Mouse (Mus musculus) hindbrain, embryonic 15.5 days (tissue): Measurements from ENCODE around the gene Ccdc154. TPM values are rescaled to one million over a fixed set of nuclear protein-coding genes. Genes with fewer than 3 reads are reported as not detected.
A peak's percentile ranks its signal among the peaks of the same experiment; 100 is the strongest.
"Not testable (repeated sequence)": the region's sequence is repeated elsewhere in the genome, so short reads cannot be mapped to it uniquely, and the experiment has no call there.

Experiments used
- ATAC-seq: fragments of 200-750 bp; cut with Nextera tagmentation; 2 replicates; pipeline ENCODE4 v1.8.0; 2017; ENCODE audit warnings: low read depth, moderate number of reproducible peaks, moderate TSS enrichment; ENCODE audit not compliant: low FRiP score
- H3K27ac ChIP-seq: fragments of 300-500 bp; sonication (generic); replicated peaks from 2 replicates; pipeline ENCODE4 v1.5.1; 2015; ENCODE audit warnings: mild to moderate bottlenecking, inconsistent platforms
- H3K27me3 ChIP-seq: fragments of 300-500 bp; sonication (generic); 2 replicates; pipeline ENCODE4 v1.6.1; 2015; ENCODE audit warnings: control low read depth, inconsistent platforms
- H3K36me3 ChIP-seq: fragments of 300-500 bp; sonication (generic); 2 replicates; pipeline ENCODE4 v1.6.1; 2015; ENCODE audit warnings: control low read depth, inconsistent platforms
- H3K4me1 ChIP-seq: fragments of 300-500 bp; sonication (generic); replicated peaks from 2 replicates; pipeline ENCODE4 v1.6.1; 2015; ENCODE audit warnings: control low read depth, inconsistent platforms
- H3K4me2 ChIP-seq: fragments of 300-500 bp; sonication (generic); 2 replicates; pipeline ENCODE4 v1.6.1; 2015; ENCODE audit warnings: moderate library complexity, mild to moderate bottlenecking, inconsistent platforms
- H3K4me3 ChIP-seq: fragments of 300-500 bp; sonication (generic); 2 replicates; pipeline ENCODE4 v1.5.1; 2015; ENCODE audit warnings: mild to moderate bottlenecking, inconsistent platforms
- H3K9ac ChIP-seq: fragments of 300-500 bp; sonication (generic); 2 replicates; pipeline ENCODE4 v1.6.1; 2015; ENCODE audit warnings: inconsistent platforms
- H3K9me3 ChIP-seq: fragments of 300-500 bp; sonication (generic); 2 replicates; pipeline ENCODE4 v1.6.1; 2016; ENCODE audit warnings: control low read depth, inconsistent platforms
- WGBS: fragments of 180-500 bp; shearing (Covaris S2); methylation state at CpG from one replicate; pipeline ENCODE4 v1.1.7; 2015; 5-methylcytosine and 5-hydroxymethylcytosine counted together
- polyA plus RNA-seq: library from polyadenylated mRNA; unstranded; fragments of >200 nt; fragmentation: Nextera tagmentation; extraction: Ambion mirVana; gene quantifications from 2 replicates; pipeline ENCODE4 v1.2.1, GENCODE M21; 2015

The Ccdc154 gene
- not detected in 2 replicates for polyA plus RNA-seq

DNA sequence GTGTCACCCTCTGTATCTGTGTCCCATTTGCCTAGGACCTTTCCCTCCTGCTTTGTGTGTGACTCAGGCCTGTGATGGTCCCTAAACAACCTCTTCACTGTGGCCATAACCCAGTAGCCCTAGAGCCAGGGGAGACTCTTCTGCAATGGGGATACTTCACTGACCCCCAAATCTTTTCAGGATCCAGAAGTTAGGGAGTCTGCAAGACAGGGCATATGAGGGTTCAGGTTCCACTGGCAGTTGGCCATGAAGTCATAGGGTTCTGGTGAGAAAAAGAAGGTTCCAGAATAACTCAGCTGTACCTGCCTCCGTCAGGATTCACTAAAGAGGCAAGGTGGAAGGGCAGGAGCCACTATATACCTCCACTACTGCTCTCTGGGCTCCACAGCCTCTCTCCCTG is at the start of gene Ccdc154:
Gene Ccdc154, plus strand, starts transcription at position 301 of the 400 bp plus-strand sequence.
- no peak within 1 kb of the TSS for H3K9ac ChIP-seq
- WGBS: 84% methylated on average over 1 of the region's 1 CpGs
- H3K27ac ChIP-seq: no peak within 1 kb of the TSS
- H3K27me3 ChIP-seq: no peaks in the 10 kb centered on the region
- no peaks in the 10 kb centered on the region for H3K9me3 ChIP-seq
- no peak within 1 kb of the TSS for H3K4me2 ChIP-seq
- H3K36me3 ChIP-seq: peaks cover 26% of the 10 kb centered on the region
- no peak for ATAC-seq
- H3K4me1 ChIP-seq: no peaks in the 10 kb centered on the region
- no peak within 1 kb of the TSS for H3K4me3 ChIP-seq

DNA sequence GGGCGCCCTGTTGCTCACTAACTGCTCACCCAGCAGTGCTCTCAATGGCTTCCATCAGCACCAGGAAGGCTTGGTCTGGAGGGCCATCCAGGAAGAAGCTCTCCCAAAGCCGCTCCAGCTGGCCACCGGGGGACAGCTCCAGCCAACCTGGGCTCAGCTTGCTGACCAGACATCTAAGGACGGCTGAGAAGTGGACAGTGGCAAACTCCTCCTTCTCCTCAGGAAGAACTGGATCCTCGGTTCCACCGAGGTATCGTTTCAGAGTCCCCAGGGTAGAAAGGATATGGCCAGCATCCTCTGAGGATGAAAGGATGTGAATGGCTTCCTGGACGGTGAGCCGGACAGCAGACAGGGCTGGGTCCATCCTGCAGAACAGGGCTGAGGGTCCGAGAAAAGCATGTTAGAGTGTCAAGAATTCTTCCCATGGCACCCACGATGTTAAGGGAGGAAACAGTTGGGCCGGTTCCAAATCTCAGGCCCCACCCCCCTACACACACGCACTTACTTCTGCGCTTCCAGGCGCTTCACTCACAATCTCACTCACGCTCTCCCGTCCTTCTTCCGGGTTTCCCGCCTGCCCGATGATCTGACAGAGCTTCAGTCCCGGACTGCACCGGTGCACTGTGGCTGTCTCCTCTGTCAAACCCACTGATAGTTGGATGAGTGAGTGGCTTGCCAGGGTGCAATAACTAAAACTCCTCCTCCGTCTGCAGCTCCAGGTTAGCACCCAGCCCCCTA is 47.2 kb upstream of the Ccdc154 start:
- Histone ChIP-seq H3K9me3 (no peaks in the 10 kb centered on the region), H3K4me3 (peak overlapping the region; percentile 85), H3K27ac (peak overlapping the region; percentile 94), H3K4me1 (peaks cover 27% of the 10 kb centered on the region), H3K36me3 (peaks cover 3% of the 10 kb centered on the region; the same call in 1 of the 2 replicates), H3K27me3 (no peaks in the 10 kb centered on the region), H3K4me2 (peak overlapping the region; percentile 100), H3K9ac (peak overlapping the region; percentile 74)
- peak; percentile 67 for ATAC-seq
- 13% methylated on average over 23 of the region's 23 CpGs for WGBS

DNA sequence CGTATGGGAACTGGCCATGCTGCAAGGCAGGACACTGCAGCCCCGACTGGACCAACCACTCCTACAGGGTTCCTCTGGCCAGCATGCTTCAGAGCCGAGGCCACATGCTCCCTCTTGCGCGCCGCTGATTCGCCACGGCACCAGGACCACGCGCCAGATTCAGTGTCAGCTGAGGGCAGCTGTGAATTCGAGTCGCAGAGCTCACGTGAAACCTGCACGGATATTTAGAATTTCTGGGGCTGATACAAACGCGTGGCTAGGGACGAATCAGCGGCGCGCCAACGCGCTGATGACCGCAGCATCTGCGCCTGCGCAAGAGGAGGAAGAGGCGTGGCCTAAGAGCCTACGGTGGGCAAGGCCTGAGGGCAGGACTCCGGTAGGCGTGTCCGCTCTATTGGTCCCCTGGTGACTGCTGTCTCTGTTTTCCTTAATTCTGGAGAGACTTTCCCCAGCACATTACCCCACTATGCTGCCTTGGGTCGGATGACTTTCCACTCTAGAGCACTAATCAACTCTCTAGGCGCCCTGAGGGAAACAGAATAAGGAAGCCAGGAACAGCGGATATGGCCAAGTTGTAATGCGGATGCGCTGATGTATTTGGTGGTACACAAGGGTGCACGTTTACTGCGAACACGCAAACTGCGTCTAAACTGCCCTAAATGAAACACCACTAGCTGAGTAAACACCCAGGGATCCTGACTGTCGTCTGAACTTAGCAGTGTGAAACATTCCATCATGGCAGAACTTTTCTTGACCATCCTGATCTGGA is 46.4 kb upstream of the Ccdc154 start, which contains the start of gene Telo2:
Gene Telo2, minus strand, starts transcription at position 304 of the 769 bp plus-strand sequence.
- peak within 1 kb of the TSS; percentile 100 for H3K4me2 ChIP-seq
- H3K36me3 ChIP-seq: peaks cover 3% of the 10 kb centered on the region; the same call in 1 of the 2 replicates
- peak within 1 kb of the TSS; percentile 85 for H3K4me3 ChIP-seq
- no peaks in the 10 kb centered on the region for H3K27me3 ChIP-seq
- ATAC-seq: peak; percentile 95
- 4% methylated on average over 40 of the region's 40 CpGs for WGBS
- no peaks in the 10 kb centered on the region for H3K9me3 ChIP-seq
- peak within 1 kb of the TSS; percentile 74 for H3K9ac ChIP-seq
- peak within 1 kb of the TSS; percentile 94 for H3K27ac ChIP-seq
- H3K4me1 ChIP-seq: peaks cover 27% of the 10 kb centered on the region

DNA sequence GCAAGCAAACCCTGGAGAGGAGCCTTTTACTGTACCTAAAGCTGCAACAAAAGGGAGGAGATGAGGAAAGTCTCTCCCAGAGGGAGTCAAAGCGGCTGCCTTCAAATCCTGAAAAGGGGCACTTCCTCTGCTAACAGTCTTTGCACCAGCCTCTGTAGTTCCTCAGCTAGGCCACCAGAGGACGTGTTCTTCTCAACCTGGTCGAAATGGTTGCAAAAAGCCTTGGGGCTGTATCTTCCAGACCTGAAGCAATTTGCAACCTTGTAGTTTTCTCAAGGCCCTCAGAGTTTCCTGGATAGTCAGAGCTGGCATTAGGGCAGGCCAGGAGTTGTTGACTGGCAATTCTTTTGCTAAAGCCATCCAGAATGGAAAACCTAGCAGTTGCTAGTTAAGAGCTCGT is 45.0 kb upstream of the Ccdc154 start:
- Histone ChIP-seq H3K9me3 (no peaks in the 10 kb centered on the region), H3K4me3 (no peak overlapping the region), H3K9ac (no peak overlapping the region), H3K27ac (no peak overlapping the region), H3K36me3 (peaks cover 3% of the 10 kb centered on the region; the same call in 1 of the 2 replicates), H3K27me3 (no peaks in the 10 kb centered on the region), H3K4me2 (no peak overlapping the region), H3K4me1 (peaks cover 22% of the 10 kb centered on the region)
- 32% methylated on average over 4 of the region's 4 CpGs for WGBS
- no peak for ATAC-seq

DNA sequence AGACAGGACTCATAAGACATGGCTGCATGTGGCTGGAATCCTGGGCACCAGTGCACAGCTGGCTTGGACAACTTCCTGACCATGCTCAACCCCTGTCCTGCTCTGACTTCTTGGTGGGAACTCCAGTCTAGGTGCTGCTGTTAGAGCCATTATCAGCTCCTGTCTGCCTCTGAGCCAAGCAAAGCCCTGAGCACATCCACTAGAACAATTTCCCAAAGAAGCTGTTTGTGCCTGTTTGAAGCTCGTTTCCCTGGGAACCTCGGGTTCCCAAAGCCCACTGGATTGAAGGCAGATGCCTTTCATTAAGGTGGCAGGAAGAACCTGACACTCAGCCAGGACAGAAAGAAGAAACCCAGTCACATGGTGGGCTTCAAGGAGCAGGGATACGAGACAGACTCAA is 41.9 kb upstream of the Ccdc154 start, which contains the start of gene Ptx4:
Gene Ptx4, plus strand, starts transcription at position 355 of the 400 bp plus-strand sequence.
- no peaks in the 10 kb centered on the region for H3K9me3 ChIP-seq
- no peak within 1 kb of the TSS for H3K4me3 ChIP-seq
- H3K36me3 ChIP-seq: no peaks in the 10 kb centered on the region
- H3K4me1 ChIP-seq: peaks cover 4% of the 10 kb centered on the region; the same call in 1 of the 2 replicates
- WGBS: 58% methylated on average over 3 of the region's 3 CpGs
- H3K27ac ChIP-seq: no peak within 1 kb of the TSS
- no peaks in the 10 kb centered on the region for H3K27me3 ChIP-seq
- no peak within 1 kb of the TSS for H3K4me2 ChIP-seq
- no peak for ATAC-seq
- H3K9ac ChIP-seq: no peak within 1 kb of the TSS

DNA sequence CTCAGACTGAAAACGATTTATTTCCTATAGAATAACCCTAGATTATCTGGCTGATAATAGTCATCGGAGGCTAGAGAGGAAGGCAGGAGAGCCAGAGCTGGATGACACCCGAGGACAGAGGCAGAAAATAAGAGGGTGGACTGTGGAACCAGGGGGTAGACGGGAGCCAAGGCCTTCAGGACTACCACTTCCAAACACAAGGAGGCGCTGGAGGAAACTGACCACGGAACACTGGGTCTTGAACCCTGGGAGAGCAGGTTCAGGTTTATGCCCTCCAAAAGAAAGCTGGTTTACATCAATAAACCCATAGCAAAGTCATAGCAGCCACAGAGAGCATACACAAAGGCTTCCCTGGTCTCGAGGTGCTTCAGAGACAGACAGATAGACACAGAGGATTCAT is 38.3 kb upstream of the Ccdc154 start:
- no peak for ATAC-seq
- Histone ChIP-seq H3K4me1 (no peaks in the 10 kb centered on the region), H3K36me3 (no peaks in the 10 kb centered on the region), H3K27ac (no peak overlapping the region), H3K9me3 (no peaks in the 10 kb centered on the region), H3K27me3 (no peaks in the 10 kb centered on the region), H3K4me2 (no peak overlapping the region), H3K4me3 (no peak overlapping the region), H3K9ac (no peak overlapping the region)
- WGBS: 31% methylated on average over 7 of the region's 7 CpGs

DNA sequence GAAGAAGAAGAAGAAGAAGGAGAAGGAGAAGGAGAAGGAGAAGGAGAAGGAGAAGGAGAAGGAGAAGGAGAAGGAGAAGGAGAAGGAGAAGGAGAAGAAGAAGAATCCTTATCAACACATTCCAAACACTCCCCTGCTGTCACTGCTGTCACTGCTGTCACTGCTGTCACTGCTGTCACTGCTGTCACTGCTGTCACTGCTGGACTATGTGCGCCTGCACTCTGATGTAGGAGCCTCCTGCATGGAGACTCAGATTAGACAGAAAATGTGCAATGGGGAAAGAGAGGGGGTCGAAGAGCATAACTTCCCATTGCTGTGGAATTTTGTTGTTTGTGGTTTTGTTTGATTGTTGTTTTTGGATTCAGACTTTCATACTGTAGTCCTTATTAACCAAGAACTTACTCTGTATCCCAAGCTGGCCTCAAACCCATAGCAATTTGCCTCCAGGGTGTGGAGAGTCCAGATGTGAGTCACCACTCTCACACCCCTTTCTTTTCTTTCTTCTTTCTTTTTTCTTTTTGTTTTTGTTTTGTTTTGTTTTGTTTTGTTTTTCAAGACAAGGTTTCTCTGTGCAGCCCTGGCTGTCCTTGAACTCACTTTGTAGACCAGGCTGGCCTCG is 36.7 kb upstream of the Ccdc154 start:
- WGBS: 79% methylated on average over 3 of the region's 3 CpGs
- H3K27ac ChIP-seq, H3K4me1 ChIP-seq, H3K9ac ChIP-seq, H3K27me3 ChIP-seq, ATAC-seq, H3K36me3 ChIP-seq, H3K9me3 ChIP-seq, H3K4me2 ChIP-seq, H3K4me3 ChIP-seq: not testable (repeated sequence)

DNA sequence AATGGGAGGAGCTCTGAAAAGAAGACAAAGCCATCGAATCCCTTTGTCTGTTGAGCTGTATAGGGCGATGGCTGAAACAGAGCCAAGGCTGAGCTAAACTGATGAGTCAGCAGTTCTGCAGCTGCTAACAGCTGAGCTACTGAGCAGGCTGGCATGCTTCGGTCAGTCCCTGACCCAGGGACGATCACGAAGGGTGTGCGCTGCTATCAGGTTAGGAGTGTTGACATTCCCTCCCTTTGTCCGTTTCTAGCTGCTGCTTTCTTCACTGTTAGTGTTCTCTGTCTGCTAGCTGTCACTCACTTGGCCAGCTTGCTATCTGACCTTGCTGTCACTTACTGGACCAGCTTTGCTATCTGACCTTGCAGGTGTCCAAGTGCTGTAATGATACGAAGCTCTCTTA is 35.2 kb upstream of the Ccdc154 start:
- Histone ChIP-seq H3K4me3 (no peak overlapping the region), H3K4me2 (no peak overlapping the region)
- WGBS: 48% methylated on average over 8 of the region's 8 CpGs

DNA sequence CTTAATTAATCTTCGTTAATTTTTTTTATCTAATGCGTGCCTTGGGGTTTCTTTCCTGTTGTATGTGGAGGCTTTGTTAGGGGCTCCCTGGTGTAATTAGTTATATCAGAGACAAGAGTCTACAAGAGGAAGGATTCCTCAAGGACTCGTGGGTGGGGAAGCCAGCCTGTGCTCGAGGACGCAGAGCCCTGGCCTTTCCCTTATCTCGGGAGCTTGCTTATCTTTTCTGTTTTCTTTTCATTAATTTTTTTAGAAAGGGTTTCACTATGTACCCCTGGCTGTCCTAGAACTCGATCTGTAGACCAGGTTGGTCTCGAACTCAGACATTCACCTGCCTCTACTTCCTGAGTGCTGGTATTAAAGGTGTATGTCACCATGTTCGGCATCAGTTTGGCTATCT is 34.6 kb upstream of the Ccdc154 start:
- 77% methylated on average over 9 of the region's 9 CpGs for WGBS
- Histone ChIP-seq H3K9ac (no peak overlapping the region), H3K36me3 (no peaks in the 10 kb centered on the region), H3K9me3 (no peaks in the 10 kb centered on the region), H3K27ac (no peak overlapping the region), H3K27me3 (no peaks in the 10 kb centered on the region), H3K4me2 (no peak overlapping the region), H3K4me1 (no peaks in the 10 kb centered on the region), H3K4me3 (no peak overlapping the region)
- no peak for ATAC-seq

More for the DNA sequence above, 35.2 kb upstream of the Ccdc154 start:
- ATAC-seq: no peak
- Histone ChIP-seq H3K27ac (no peak overlapping the region), H3K9me3 (no peaks in the 10 kb centered on the region), H3K36me3 (no peaks in the 10 kb centered on the region), H3K27me3 (no peaks in the 10 kb centered on the region), H3K4me1 (no peaks in the 10 kb centered on the region), H3K9ac (no peak overlapping the region)

DNA sequence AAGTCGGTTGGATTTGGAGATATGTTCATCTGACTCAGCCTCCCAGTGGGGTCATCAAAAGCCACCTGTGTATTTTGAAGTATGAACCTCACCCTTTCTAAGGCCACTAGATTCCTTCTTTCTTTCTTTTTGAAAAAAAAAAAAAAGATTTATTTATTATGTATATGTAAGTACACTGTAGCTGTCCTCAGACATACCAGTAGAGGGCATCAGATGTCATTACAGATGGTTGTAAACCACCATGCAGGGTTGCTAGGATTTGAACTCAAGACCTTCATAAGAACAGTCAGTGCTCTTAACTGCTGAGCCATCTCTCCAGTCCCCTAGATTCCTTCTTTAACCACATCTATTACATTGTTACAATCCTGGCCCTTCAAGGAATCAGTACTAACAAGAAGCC is 32.2 kb upstream of the Ccdc154 start:
- no peak for ATAC-seq
- no peaks in the 10 kb centered on the region for H3K27me3 ChIP-seq
- no peak overlapping the region for H3K27ac ChIP-seq
- 91% methylated on average over 1 of the region's 1 CpGs for WGBS
- no peaks in the 10 kb centered on the region for H3K36me3 ChIP-seq
- H3K9ac ChIP-seq: no peak overlapping the region
- peaks cover 14% of the 10 kb centered on the region for H3K4me1 ChIP-seq
- no peak overlapping the region for H3K4me3 ChIP-seq
- no peak overlapping the region for H3K4me2 ChIP-seq
- H3K9me3 ChIP-seq: no peaks in the 10 kb centered on the region

DNA sequence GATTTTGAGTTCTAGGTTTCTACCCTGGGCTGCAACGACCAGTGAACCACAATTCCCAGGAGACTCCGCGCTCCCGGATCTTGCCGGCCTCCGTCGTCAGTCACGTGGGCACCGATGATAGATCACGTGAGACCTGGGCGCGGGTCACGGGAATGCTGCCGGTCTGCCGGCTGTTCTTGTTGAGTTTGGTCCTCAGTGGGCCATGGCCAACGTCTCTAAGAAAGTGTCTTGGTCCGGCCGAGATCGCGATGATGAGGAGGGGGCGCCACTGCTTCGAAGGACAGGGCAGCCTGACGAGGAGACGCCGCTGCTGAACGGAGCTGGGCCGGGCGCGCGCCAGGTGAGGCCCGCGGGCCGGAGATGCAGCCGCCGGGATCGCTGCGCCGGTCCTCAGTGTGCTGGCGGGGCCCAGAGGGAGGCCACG is 29.0 kb upstream of the Ccdc154 start, which contains the start of gene Clcn7:
Gene Clcn7, plus strand, starts transcription at position 117 of the 424 bp plus-strand sequence.
- Histone ChIP-seq H3K4me1 (peaks cover 23% of the 10 kb centered on the region), H3K36me3 (peaks cover 5% of the 10 kb centered on the region; the same call in 1 of the 2 replicates), H3K9me3 (no peaks in the 10 kb centered on the region), H3K4me2 (peak within 1 kb of the TSS; percentile 69), H3K27me3 (no peaks in the 10 kb centered on the region), H3K27ac (peak within 1 kb of the TSS; percentile 56), H3K4me3 (peak within 1 kb of the TSS; percentile 93), H3K9ac (peak within 1 kb of the TSS; percentile 78)
- peak; percentile 93 for ATAC-seq
- 0% methylated on average over 38 of the region's 40 CpGs for WGBS
